13 mouse cellular contexts compared by ENCODE assay signal in the genomic region with DNA sequence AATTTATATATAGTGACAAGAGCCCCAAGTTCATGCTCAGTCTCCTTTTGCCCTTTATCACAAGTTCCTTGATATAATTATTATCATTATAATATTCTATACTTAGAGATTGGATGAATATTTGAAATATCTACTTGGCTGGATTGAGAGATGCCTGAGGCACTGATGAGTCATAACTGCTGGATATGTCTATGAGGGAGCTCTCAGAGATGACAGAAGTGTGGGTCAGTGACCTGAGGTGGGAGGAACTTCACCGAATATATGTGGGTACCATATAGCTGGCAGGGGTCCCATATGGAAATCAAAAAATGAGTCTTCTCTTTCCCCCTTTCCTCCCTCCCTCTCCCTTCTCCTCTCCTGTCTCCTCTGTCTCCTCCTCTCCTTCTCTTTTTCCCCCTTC.
DNase-seq lines count a peak whose midpoint lies in the region; TF ChIP-seq lines count a peak whose summit lies in the region.
"Had no signal": no experiment of that assay in that cellular context is flagged by ENCODE, and none has a peak within 500 bp of the region (broad histone marks: within the 10 kb centered on the region; RNA-seq: fewer than 3 reads in every experiment).

No protein-coding gene starts in this region.

- DNase-seq in heart, adult 8-10 months (ENCODE audit: low spot score) = peak; percentile 3
- no peak for DNase-seq in heart, postnatal 25 days (ENCODE audit: low spot score)
- no peak for DNase-seq in left cerebral cortex, adult 2 months (ENCODE audit: extremely low spot score in 1 of 2, low spot score in 2 of 2)
- no peak for DNase-seq in left cerebral cortex, postnatal 36 days (ENCODE audit: low spot score in 2 of 2)
- DNase-seq in brain, adult 2 months (ENCODE audit: low read depth, low spot score) = peak; percentile 47
- DNase-seq in spleen, adult 18-20 months = no peak
- DNase-seq: cerebellum, adult 11-12 months; forebrain, postnatal 0 days; gastrocnemius, postnatal 36 days had no signal

- TF ChIP-seq CTCF in left cerebral cortex, adult 2 months (IDR thresholded peaks at IDR 0.05) = no peak

- H3K4me3 ChIP-seq in left cerebral cortex, adult 2 months = no peak overlapping the region
- H3K4me3 ChIP-seq: embryonic facial prominence, embryonic 13.5 days; forebrain, embryonic 13.5 days; heart, adult 2 months; hindbrain, embryonic 15.5 days had no signal

- peak overlapping the region; percentile 58; the same call in 1 of the 2 replicates for H3K27ac ChIP-seq in left cerebral cortex, adult 2 months
- H3K27ac ChIP-seq: embryonic facial prominence, embryonic 13.5 days; forebrain, embryonic 13.5 days; hindbrain, embryonic 15.5 days had no signal

- intact Hi-C loops in heart, postnatal 25 days (cut with DNase I) = no loop called here
- intact Hi-C loops in left cerebral cortex, adult 2 months (cut with DNase I) = loop anchor here (1.0 to 5.0 kb wide), 3 partner anchors 63 to 112 kb away; no protein-coding TSS in a partner anchor
- intact Hi-C loops in left cerebral cortex, postnatal 36 days (cut with DNase I) = no loop called here

Comparison
In these comparisons a context has a peak if more than half of its experiments do, and no peak if none do; other contexts are left out.
1. DNase-seq: peak in heart, adult 8-10 months (single experiment) and brain, adult 2 months (single experiment); none in heart, postnatal 25 days (single experiment), left cerebral cortex, adult 2 months (0 of 2), left cerebral cortex, postnatal 36 days (0 of 2) and spleen, adult 18-20 months (0 of 2).